Mouse (Mus musculus) colon, adult 2 months (tissue): ENCODE measurements around the gene 4930404N11Rik. TPM values are rescaled to one million over a fixed set of nuclear protein-coding genes. Genes with fewer than 3 reads are reported as not detected.

ENCODE experiments used
- polyA plus RNA-seq: library from polyadenylated mRNA; depleted of rRNA; stranded (reverse); fragments of >200 nt; gene quantifications from 2 replicates; pipeline ENCODE4 v1.2.3, GENCODE M21; 2012; rRNA removed

Gene 4930404N11Rik
- 43.7 and 48.7 TPM in 2 replicates for polyA plus RNA-seq

GRCm38 (mm10) chr10:81365672-81366476, at the start of gene 4930404N11Rik:
4930404N11Rik (minus strand) TSS chr10:81365816.

GRCm38 (mm10) chr10:81392781-81393185, 27.2 kb upstream of the 4930404N11Rik start, which contains the start of gene Smim24:
Smim24 (plus strand) TSS chr10:81393051.

GRCm38 (mm10) chr10:81388505-81389055, 23.0 kb upstream of the 4930404N11Rik start, which contains the start of gene Gm48552:
Gm48552 (plus strand) TSS chr10:81389005.

GRCm38 (mm10) chr10:81383802-81384604, 18.4 kb upstream of the 4930404N11Rik start, which contains the start of the genes Dohh and Gm48551:
Dohh (plus strand) TSS chr10:81384428.
Gm48551 (plus strand) TSS chr10:81384466.

GRCm38 (mm10) chr10:81377793-81378552, 12.4 kb upstream of the 4930404N11Rik start, which contains the start of gene Fzr1:
Fzr1 (minus strand) TSS chr10:81378516.

GRCm38 (mm10) chr10:81356991-81357844, 8.4 kb downstream of the 4930404N11Rik start, which contains the start of gene Mfsd12:
Mfsd12 (plus strand) TSS chr10:81357491.

GRCm38 (mm10) chr10:81350351-81351063, 15.1 kb downstream of the 4930404N11Rik start, which contains the start of gene Hmg20b:
Hmg20b (minus strand) TSS chr10:81350480.

GRCm38 (mm10) chr10:81342686-81343505, 22.7 kb downstream of the 4930404N11Rik start, which contains the start of gene Gipc3:
Gipc3 (minus strand) TSS chr10:81343266.

GRCm38 (mm10) chr10:81328386-81328785, 37.2 kb downstream of the 4930404N11Rik start, which contains the start of gene Tbxa2r:
Tbxa2r (plus strand) TSS chr10:81328731.

GRCm38 (mm10) chr10:81320550-81321347, 44.9 kb downstream of the 4930404N11Rik start, which contains the start of gene Cactin:
Cactin (plus strand) TSS chr10:81321103.

Other genes with a start within 250 kb of the 4930404N11Rik start
- 243 and 284 TPM in 2 replicates for gene Zbtb7a, start 230.6 kb downstream of the 4930404N11Rik start, polyA plus RNA-seq
- 55.8 and 61.5 TPM in 2 replicates for gene Pias4, start 197.9 kb downstream of the 4930404N11Rik start, polyA plus RNA-seq
- gene Eef2, start 189.2 kb downstream of the 4930404N11Rik start, polyA plus RNA-seq, result 2,007 and 2,039 TPM in 2 replicates
- 125 and 128 TPM in 2 replicates for gene Dapk3, start 182.8 kb downstream of the 4930404N11Rik start, polyA plus RNA-seq
- gene 4930442H23Rik, start 182.0 kb downstream of the 4930404N11Rik start, polyA plus RNA-seq, result not detected in 2 replicates
- not detected in 2 replicates for gene Nmrk2, start 163.8 kb downstream of the 4930404N11Rik start, polyA plus RNA-seq
- 1.1 and 1.4 TPM in 2 replicates for gene Atcay, start 135.0 kb downstream of the 4930404N11Rik start, polyA plus RNA-seq
- 14.2 and 20.7 TPM in 2 replicates for gene Zfr2, start 132.7 kb downstream of the 4930404N11Rik start, polyA plus RNA-seq
- gene Matk, start 112.9 kb downstream of the 4930404N11Rik start, polyA plus RNA-seq, result 9.0 and 10.3 TPM in 2 replicates
- 157 and 224 TPM in 2 replicates for gene Mrpl54, start 98.9 kb downstream of the 4930404N11Rik start, polyA plus RNA-seq
- 123 and 126 TPM in 2 replicates for gene Apba3, start 98.9 kb downstream of the 4930404N11Rik start, polyA plus RNA-seq
- gene Tjp3, start 74.2 kb downstream of the 4930404N11Rik start, polyA plus RNA-seq, result 261 and 310 TPM in 2 replicates
- gene Pip5k1c, start 72.9 kb downstream of the 4930404N11Rik start, polyA plus RNA-seq, result 65.4 and 73.0 TPM in 2 replicates
- 33.3 and 36.3 TPM in 2 replicates for gene Cactin, start 44.7 kb downstream of the 4930404N11Rik start, polyA plus RNA-seq
- 23.0 and 24.8 TPM in 2 replicates for gene Tbxa2r, start 37.1 kb downstream of the 4930404N11Rik start, polyA plus RNA-seq
- 3.0 and 3.5 TPM in 2 replicates for gene Gipc3, start 22.6 kb downstream of the 4930404N11Rik start, polyA plus RNA-seq
- gene Hmg20b, start 15.3 kb downstream of the 4930404N11Rik start, polyA plus RNA-seq, result 209 and 214 TPM in 2 replicates
- gene Mfsd12, start 8.3 kb downstream of the 4930404N11Rik start, polyA plus RNA-seq, result 33.7 and 37.4 TPM in 2 replicates
- 130 and 133 TPM in 2 replicates for gene Fzr1, start 12.7 kb upstream of the 4930404N11Rik start, polyA plus RNA-seq
- 98.1 and 108 TPM in 2 replicates for gene Dohh, start 18.6 kb upstream of the 4930404N11Rik start, polyA plus RNA-seq
- 2.9 TPM in 2 replicates for gene Gm48551, start 18.6 kb upstream of the 4930404N11Rik start, polyA plus RNA-seq
- 4.4 and 5.7 TPM in 2 replicates for gene Gm48552, start 23.2 kb upstream of the 4930404N11Rik start, polyA plus RNA-seq
- 504 and 602 TPM in 2 replicates for gene Smim24, start 27.2 kb upstream of the 4930404N11Rik start, polyA plus RNA-seq
- 33.9 and 48.1 TPM in 2 replicates for gene Nfic, start 89.8 kb upstream of the 4930404N11Rik start, polyA plus RNA-seq
- 4.7 and 5.4 TPM in 2 replicates for gene Celf5, start 116.9 kb upstream of the 4930404N11Rik start, polyA plus RNA-seq
- 240 and 254 TPM in 2 replicates for gene Ncln, start 130.6 kb upstream of the 4930404N11Rik start, polyA plus RNA-seq
- gene S1pr4, start 134.3 kb upstream of the 4930404N11Rik start, polyA plus RNA-seq, result 4.5 and 5.7 TPM in 2 replicates
- 3.0 and 3.1 TPM in 2 replicates for gene Gna15, start 158.4 kb upstream of the 4930404N11Rik start, polyA plus RNA-seq
- 280 and 341 TPM in 2 replicates for gene Gna11, start 179.4 kb upstream of the 4930404N11Rik start, polyA plus RNA-seq
- gene Aes, start 193.7 kb upstream of the 4930404N11Rik start, polyA plus RNA-seq, result 1,852 and 2,404 TPM in 2 replicates
- gene Tle2, start 208.7 kb upstream of the 4930404N11Rik start, polyA plus RNA-seq, result 48.9 and 62.5 TPM in 2 replicates
- 28.5 and 36.3 TPM in 2 replicates for gene Tle6, start 235.3 kb upstream of the 4930404N11Rik start, polyA plus RNA-seq
- 0.55 and 0.89 TPM in 2 replicates for gene BC025920, start 240.5 kb upstream of the 4930404N11Rik start, polyA plus RNA-seq